ENCODE assay signal across 26 mouse cellular contexts in the genomic region with DNA sequence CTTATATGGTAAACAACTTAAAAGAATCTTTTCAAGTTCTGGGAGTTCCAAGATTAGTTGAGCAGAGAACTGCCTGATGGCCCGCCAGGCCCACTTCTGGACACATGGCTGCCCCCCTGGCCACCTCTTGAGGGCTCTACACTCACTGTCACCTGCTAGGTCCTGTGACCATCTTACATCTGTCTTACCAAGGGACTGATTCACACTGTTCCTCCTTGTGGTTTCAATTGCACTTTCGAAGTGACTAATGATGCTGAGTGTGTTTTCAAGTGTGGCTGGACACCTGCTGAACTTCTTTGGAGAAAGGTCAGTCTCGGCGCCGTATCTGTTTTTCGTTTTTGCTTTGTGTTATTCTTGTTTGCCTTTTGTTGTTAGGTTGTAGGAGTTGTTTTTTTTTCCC.
A peak's percentile ranks its signal among the peaks of the same experiment; 100 is the strongest.
DNase-seq lines count a peak whose midpoint lies in the region; ATAC-seq and TF ChIP-seq lines count a peak whose summit lies in the region.
"Had no signal": no experiment of that assay in that cellular context is flagged by ENCODE, and none has a peak within 500 bp of the region (broad histone marks: within the 10 kb centered on the region; RNA-seq: fewer than 3 reads in every experiment).

No protein-coding gene starts in this region.

- H3K27ac ChIP-seq in liver, postnatal 0 days (ENCODE audit: low read depth): no peak overlapping the region
- no peak overlapping the region for H3K27ac ChIP-seq in liver, embryonic 11.5 days (ENCODE audit: low read depth, low read length)
- H3K27ac ChIP-seq in limb, embryonic 10.5 days: no peak overlapping the region
- H3K27ac ChIP-seq: forebrain, embryonic 10.5 days; forebrain, embryonic 15.5 days; gastrocnemius, adult 2 months; hindbrain, embryonic 10.5 days; hindbrain, embryonic 15.5 days; liver, embryonic 13.5 days; midbrain, embryonic 13.5 days; neural tube, embryonic 15.5 days had no signal

- H3K4me3 ChIP-seq in liver, postnatal 0 days (ENCODE audit: low read depth, low read length): no peak overlapping the region
- no peak overlapping the region for H3K4me3 ChIP-seq in liver, embryonic 11.5 days (ENCODE audit: low read depth, low read length)
- no peak overlapping the region for H3K4me3 ChIP-seq in limb, embryonic 10.5 days
- H3K4me3 ChIP-seq: forebrain, embryonic 10.5 days; forebrain, embryonic 15.5 days; gastrocnemius, adult 2 months; hindbrain, embryonic 10.5 days; hindbrain, embryonic 15.5 days; liver, embryonic 13.5 days; megakaryocyte, embryonic 14.5 days; midbrain, embryonic 13.5 days; neural tube, embryonic 15.5 days had no signal

- no peak overlapping the region for H3K4me2 ChIP-seq in liver, postnatal 0 days (ENCODE audit: low read depth, low read length)
- no peak overlapping the region for H3K4me2 ChIP-seq in liver, embryonic 11.5 days
- H3K4me2 ChIP-seq: forebrain, embryonic 15.5 days; hindbrain, embryonic 15.5 days; liver, embryonic 13.5 days; midbrain, embryonic 13.5 days; neural tube, embryonic 15.5 days had no signal

- ATAC-seq in liver, postnatal 0 days: peak; percentile 50
- no peak for ATAC-seq in liver, embryonic 11.5 days (replicated peaks; ENCODE audit: low FRiP score)
- ATAC-seq in common myeloid progenitor, adult 5-6 weeks (replicated peaks; ENCODE audit: low read depth, poor library complexity, severe bottlenecking): peak; percentile 65
- ATAC-seq in erythroblast, adult 5-6 weeks (replicated peaks; ENCODE audit: low FRiP score, poor library complexity, severe bottlenecking): no peak
- ATAC-seq: forebrain, embryonic 15.5 days; inflammation-experienced regulatory T-cells, adult 6 months; midbrain, embryonic 13.5 days had no signal

- no peaks in the 10 kb centered on the region for H3K9me3 ChIP-seq in liver, postnatal 0 days (ENCODE audit: low read length)
- no peaks in the 10 kb centered on the region for H3K9me3 ChIP-seq in liver, embryonic 11.5 days (ENCODE audit: control insufficient read depth, low read length)
- H3K9me3 ChIP-seq in limb, embryonic 10.5 days (replicated peaks): no peaks in the 10 kb centered on the region
- H3K9me3 ChIP-seq: forebrain, embryonic 10.5 days; forebrain, embryonic 15.5 days; hindbrain, embryonic 10.5 days; hindbrain, embryonic 15.5 days; liver, embryonic 13.5 days; megakaryocyte, embryonic 14.5 days; midbrain, embryonic 13.5 days; neural tube, embryonic 15.5 days had no signal

- no peaks in the 10 kb centered on the region for H3K36me3 ChIP-seq in liver, postnatal 0 days (replicated peaks; ENCODE audit: insufficient read depth, low read length)
- H3K36me3 ChIP-seq in liver, embryonic 11.5 days (ENCODE audit: control insufficient read depth, insufficient read depth, low read length): no peaks in the 10 kb centered on the region
- H3K36me3 ChIP-seq in limb, embryonic 10.5 days: no peaks in the 10 kb centered on the region
- H3K36me3 ChIP-seq: forebrain, embryonic 10.5 days; forebrain, embryonic 15.5 days; hindbrain, embryonic 10.5 days; hindbrain, embryonic 15.5 days; liver, embryonic 13.5 days; midbrain, embryonic 13.5 days; neural tube, embryonic 15.5 days had no signal

- TF ChIP-seq CTCF in liver, postnatal 0 days (IDR thresholded peaks at IDR 0.05; ENCODE audit: low read depth): no peak

- H3K4me1 ChIP-seq in liver, postnatal 0 days (ENCODE audit: insufficient read depth): no peaks in the 10 kb centered on the region
- H3K4me1 ChIP-seq in liver, embryonic 11.5 days (replicated peaks; ENCODE audit: control insufficient read depth, insufficient read depth, low read length): no peaks in the 10 kb centered on the region
- H3K4me1 ChIP-seq in limb, embryonic 10.5 days: peaks cover 8% of the 10 kb centered on the region; the same call in 1 of the 2 replicates
- H3K4me1 ChIP-seq: forebrain, embryonic 10.5 days; forebrain, embryonic 15.5 days; hindbrain, embryonic 10.5 days; hindbrain, embryonic 15.5 days; liver, embryonic 13.5 days; megakaryocyte, embryonic 14.5 days; midbrain, embryonic 13.5 days; neural tube, embryonic 15.5 days had no signal

- DNase-seq in liver, postnatal 0 days: peak; percentile 14
- DNase-seq in liver, embryonic 11.5 days (ENCODE audit: low spot score): no peak
- peak; percentile 63 to 78 for DNase-seq in natural killer cell, adult 2 months (ENCODE audit: low spot score in 2 of 2)
- no peak for DNase-seq in limb, embryonic 10.5 days (ENCODE audit: low spot score)
- no peak for DNase-seq in gastrocnemius, adult 18-20 months (ENCODE audit: low spot score)
- DNase-seq: adrenal gland, postnatal 14 days; cerebellum, adult 2 months; cerebellum, postnatal 14 days; gastrocnemius, adult 2 months; heart, postnatal 14 days; kidney, adult 11 months; kidney, postnatal 36 days; liver, embryonic 13.5 days; lung, adult 2 months; lung, postnatal 10 days; thymus, postnatal 14 days had no signal

- no peak overlapping the region for H3K9ac ChIP-seq in liver, postnatal 0 days (replicated peaks)
- no peak overlapping the region for H3K9ac ChIP-seq in liver, embryonic 11.5 days (ENCODE audit: low read depth, low read length)
- H3K9ac ChIP-seq: forebrain, embryonic 15.5 days; hindbrain, embryonic 15.5 days; liver, embryonic 13.5 days; midbrain, embryonic 13.5 days; neural tube, embryonic 15.5 days had no signal

- WGBS in liver, postnatal 0 days (ENCODE audit: insufficient replicate concordance): 70% methylated on average over 6 of the region's 6 CpGs
- WGBS in liver, embryonic 11.5 days: 81% methylated on average over 6 of the region's 6 CpGs
- 89% methylated on average over 6 of the region's 6 CpGs for WGBS in limb, embryonic 10.5 days

- H3K27me3 ChIP-seq in liver, postnatal 0 days (ENCODE audit: insufficient read depth, low read length): no peaks in the 10 kb centered on the region
- no peaks in the 10 kb centered on the region for H3K27me3 ChIP-seq in liver, embryonic 11.5 days (replicated peaks; ENCODE audit: control insufficient read depth, insufficient read depth, low read length)
- H3K27me3 ChIP-seq in limb, embryonic 10.5 days (ENCODE audit: low read depth, poor library complexity, severe bottlenecking): no peaks in the 10 kb centered on the region
- H3K27me3 ChIP-seq: forebrain, embryonic 15.5 days; hindbrain, embryonic 15.5 days; liver, embryonic 13.5 days; megakaryocyte, embryonic 14.5 days; midbrain, embryonic 13.5 days; neural tube, embryonic 15.5 days had no signal

- TF ChIP-seq EP300 in liver, postnatal 0 days (IDR thresholded peaks at IDR 0.05; ENCODE audit: low read depth): no peak

Comparison
In these comparisons a context has a peak if more than half of its experiments do, and no peak if none do; other contexts are left out.
1. ATAC-seq: peak in liver, postnatal 0 days (single experiment) and common myeloid progenitor, adult 5-6 weeks (single experiment); none in liver, embryonic 11.5 days (single experiment) and erythroblast, adult 5-6 weeks (single experiment).
2. DNase-seq: peak in liver, postnatal 0 days (single experiment) and natural killer cell, adult 2 months (2 of 2); none in liver, embryonic 11.5 days (single experiment), limb, embryonic 10.5 days (single experiment) and gastrocnemius, adult 18-20 months (single experiment).